Mouse (Mus musculus) CD4-positive, CD25-positive, alpha-beta regulatory T cell (primary cell): Measurements from ENCODE around the gene Leprot. TPM values are rescaled to one million over a fixed set of nuclear protein-coding genes. Genes with fewer than 3 reads are reported as not detected.

Source experiments
- polyA plus RNA-seq: library from polyadenylated mRNA; unstranded; fragments of 100-300 nt; shearing (Covaris generic); gene quantifications from one replicate; pipeline ENCODE4 v1.2.1, GENCODE M21; 2017

Gene Leprot
- polyA plus RNA-seq = 77.6 TPM

GRCm38 (mm10) chr4:101647196-101647905, at the start of gene Leprot:
Leprot (plus strand) TSS chr4:101647718.

Other genes with a start within 250 kb of the Leprot start
- 0.20 TPM for gene Ak4, start 228.4 kb upstream of the Leprot start, polyA plus RNA-seq
- gene Dnajc6, start 151.1 kb upstream of the Leprot start, polyA plus RNA-seq = 0.83 TPM
- gene Lepr, start 69.7 kb downstream of the Leprot start, polyA plus RNA-seq = 0.36 TPM
- gene B020004J07Rik, start 196.3 kb downstream of the Leprot start, polyA plus RNA-seq = not detected
- gene C130073F10Rik, start 246.1 kb downstream of the Leprot start, polyA plus RNA-seq = not detected